19 mouse cellular contexts compared by ENCODE assay signal in genomic region chr4:45498345-45498744, GRCm38 (mm10). TPM values are rescaled to one million over a fixed set of nuclear protein-coding genes. Genes with fewer than 3 reads are reported as not detected.
A peak's percentile ranks its signal among the peaks of the same experiment; 100 is the strongest.
DNase-seq lines count a peak whose midpoint lies in the region; ATAC-seq lines count a peak whose summit lies in the region.
"Had no signal": no experiment of that assay in that cellular context is flagged by ENCODE, and none has a peak within 500 bp of the region (broad histone marks: within the 10 kb centered on the region; RNA-seq: fewer than 3 reads in every experiment).

No protein-coding gene starts in this region.

- no peak overlapping the region for H3K9ac ChIP-seq in intestine, embryonic 15.5 days
- no peak overlapping the region for H3K9ac ChIP-seq in intestine, embryonic 16.5 days (ENCODE audit: low read depth, low read length)
- no peak overlapping the region for H3K9ac ChIP-seq in liver, embryonic 12.5 days
- H3K9ac ChIP-seq: limb, embryonic 15.5 days had no signal

- DNase-seq in heart, embryonic 10.5 days (ENCODE audit: low spot score) = no peak
- no peak for DNase-seq in heart, postnatal 14 days
- DNase-seq in CD4-positive, CD25-positive, alpha-beta regulatory T cell, adult 2 months (ENCODE audit: low read depth, low spot score) = peak; percentile 6
- DNase-seq in ovary, postnatal 14 days (ENCODE audit: low spot score) = no peak
- DNase-seq: adrenal gland, postnatal 10 days; cerebellum, adult 9-11 months; gastrocnemius, postnatal 25 days; kidney, adult 11 months; right cerebral cortex, postnatal 14 days; spleen, adult 18-20 months; thymus, postnatal 36 days had no signal

- no peaks in the 10 kb centered on the region for H3K27me3 ChIP-seq in heart, embryonic 10.5 days (ENCODE audit: insufficient read depth, poor library complexity, severe bottlenecking)
- no peaks in the 10 kb centered on the region for H3K27me3 ChIP-seq in intestine, embryonic 15.5 days (replicated peaks)
- H3K27me3 ChIP-seq in intestine, embryonic 16.5 days (replicated peaks; ENCODE audit: control insufficient read depth, insufficient read depth, low read length) = no peaks in the 10 kb centered on the region
- H3K27me3 ChIP-seq in liver, embryonic 12.5 days (replicated peaks) = no peaks in the 10 kb centered on the region
- H3K27me3 ChIP-seq: limb, embryonic 15.5 days; Patski had no signal

- peaks cover 100% of the 10 kb centered on the region for H3K4me1 ChIP-seq in heart, embryonic 10.5 days
- peaks cover 85% of the 10 kb centered on the region for H3K4me1 ChIP-seq in intestine, embryonic 15.5 days (replicated peaks)
- peaks cover 74% of the 10 kb centered on the region for H3K4me1 ChIP-seq in intestine, embryonic 16.5 days (ENCODE audit: control insufficient read depth, insufficient read depth, low read length)
- H3K4me1 ChIP-seq in liver, embryonic 12.5 days = peaks cover 90% of the 10 kb centered on the region

- H3K4me3 ChIP-seq in heart, embryonic 10.5 days = no peak overlapping the region
- H3K4me3 ChIP-seq in intestine, embryonic 15.5 days (replicated peaks) = no peak overlapping the region
- H3K4me3 ChIP-seq in intestine, embryonic 16.5 days (ENCODE audit: low read length) = no peak overlapping the region
- no peak overlapping the region for H3K4me3 ChIP-seq in liver, embryonic 12.5 days
- H3K4me3 ChIP-seq: erythroblast, embryonic 14.5 days; layer of hippocampus, adult 2 months; limb, embryonic 15.5 days had no signal

- no peaks in the 10 kb centered on the region for H3K9me3 ChIP-seq in heart, embryonic 10.5 days
- no peaks in the 10 kb centered on the region for H3K9me3 ChIP-seq in intestine, embryonic 15.5 days
- no peaks in the 10 kb centered on the region for H3K9me3 ChIP-seq in intestine, embryonic 16.5 days (ENCODE audit: control insufficient read depth, low read length)
- no peaks in the 10 kb centered on the region for H3K9me3 ChIP-seq in liver, embryonic 12.5 days (replicated peaks)
- H3K9me3 ChIP-seq: limb, embryonic 15.5 days had no signal

- no peak for ATAC-seq in intestine, embryonic 15.5 days
- no peak for ATAC-seq in intestine, embryonic 16.5 days
- ATAC-seq in activated CD4-positive, CD25-positive, alpha-beta regulatory T cell, adult 4 months = peak; percentile 36
- no peak for ATAC-seq in liver, embryonic 12.5 days
- ATAC-seq: Patski had no signal

- H3K4me2 ChIP-seq in intestine, embryonic 15.5 days (replicated peaks) = no peak overlapping the region
- no peak overlapping the region for H3K4me2 ChIP-seq in intestine, embryonic 16.5 days (ENCODE audit: low read depth, low read length)
- no peak overlapping the region for H3K4me2 ChIP-seq in liver, embryonic 12.5 days
- H3K4me2 ChIP-seq: limb, embryonic 15.5 days had no signal

- WGBS in heart, embryonic 10.5 days = 56% methylated on average over 5 of the region's 5 CpGs
- WGBS in intestine, embryonic 15.5 days = 66% methylated on average over 5 of the region's 5 CpGs
- WGBS in intestine, embryonic 16.5 days = 59% methylated on average over 5 of the region's 5 CpGs
- WGBS in liver, embryonic 12.5 days (ENCODE audit: insufficient replicate concordance) = 57% methylated on average over 5 of the region's 5 CpGs

- intact Hi-C loops in heart, postnatal 14 days (cut with DNase I) = no loop called here

- H3K36me3 ChIP-seq in heart, embryonic 10.5 days = 0 out of 2 replicates have a peak, but pooled peaks cover 2% of the 10 kb centered on the region
- no peaks in the 10 kb centered on the region for H3K36me3 ChIP-seq in intestine, embryonic 15.5 days
- no peaks in the 10 kb centered on the region for H3K36me3 ChIP-seq in intestine, embryonic 16.5 days (ENCODE audit: control insufficient read depth, insufficient read depth, low read length)
- peaks cover 3% of the 10 kb centered on the region; the same call in 1 of the 2 replicates for H3K36me3 ChIP-seq in liver, embryonic 12.5 days
- H3K36me3 ChIP-seq: limb, embryonic 15.5 days had no signal

- H3K27ac ChIP-seq in heart, embryonic 10.5 days = peak overlapping the region; percentile 64
- 0 out of 2 replicates have a peak overlapping the region, but pooled peaks have one; percentile 32 for H3K27ac ChIP-seq in intestine, embryonic 15.5 days
- H3K27ac ChIP-seq in intestine, embryonic 16.5 days (ENCODE audit: low read length) = no peak overlapping the region
- H3K27ac ChIP-seq in liver, embryonic 12.5 days = no peak overlapping the region
- H3K27ac ChIP-seq: layer of hippocampus, adult 2 months; limb, embryonic 15.5 days had no signal

RNA-seq across cellular contexts. Expression of gene Shb, which starts 33.9 kb away (rescaled TPM):
- polyA plus RNA-seq in heart, embryonic 10.5 days (2016; fragmentation: Nextera tagmentation; extraction: Ambion mirVana) = 8.2 and 8.3 TPM in 2 replicates
- total RNA-seq in heart, postnatal 14 days (2021) = 10 to 100 TPM; 29.7 to 46.1 TPM
- 4.0 and 4.8 TPM in 2 replicates for polyA plus RNA-seq in intestine, embryonic 15.5 days (2015; fragmentation: Nextera tagmentation; extraction: Ambion mirVana)
- 1.5 and 2.7 TPM in 2 replicates for polyA plus RNA-seq in intestine, embryonic 16.5 days (2015; fragmentation: Nextera tagmentation; extraction: Ambion mirVana)
- polyA plus RNA-seq in activated CD4-positive, CD25-positive, alpha-beta regulatory T cell, adult 4 months (2017; shearing (Covaris generic)) = not detected
- 8.7 and 9.9 TPM in 2 replicates for polyA plus RNA-seq in liver, embryonic 12.5 days (2016; fragmentation: Nextera tagmentation; extraction: Ambion mirVana)

Comparison
In these comparisons a context has a peak if more than half of its experiments do, and no peak if none do; other contexts are left out.
1. H3K27ac ChIP-seq: peak in heart, embryonic 10.5 days (single experiment) and intestine, embryonic 15.5 days (single experiment); none in intestine, embryonic 16.5 days (single experiment) and liver, embryonic 12.5 days (single experiment).